ENCODE assay signal across 8 mouse cellular contexts in the genomic region with DNA sequence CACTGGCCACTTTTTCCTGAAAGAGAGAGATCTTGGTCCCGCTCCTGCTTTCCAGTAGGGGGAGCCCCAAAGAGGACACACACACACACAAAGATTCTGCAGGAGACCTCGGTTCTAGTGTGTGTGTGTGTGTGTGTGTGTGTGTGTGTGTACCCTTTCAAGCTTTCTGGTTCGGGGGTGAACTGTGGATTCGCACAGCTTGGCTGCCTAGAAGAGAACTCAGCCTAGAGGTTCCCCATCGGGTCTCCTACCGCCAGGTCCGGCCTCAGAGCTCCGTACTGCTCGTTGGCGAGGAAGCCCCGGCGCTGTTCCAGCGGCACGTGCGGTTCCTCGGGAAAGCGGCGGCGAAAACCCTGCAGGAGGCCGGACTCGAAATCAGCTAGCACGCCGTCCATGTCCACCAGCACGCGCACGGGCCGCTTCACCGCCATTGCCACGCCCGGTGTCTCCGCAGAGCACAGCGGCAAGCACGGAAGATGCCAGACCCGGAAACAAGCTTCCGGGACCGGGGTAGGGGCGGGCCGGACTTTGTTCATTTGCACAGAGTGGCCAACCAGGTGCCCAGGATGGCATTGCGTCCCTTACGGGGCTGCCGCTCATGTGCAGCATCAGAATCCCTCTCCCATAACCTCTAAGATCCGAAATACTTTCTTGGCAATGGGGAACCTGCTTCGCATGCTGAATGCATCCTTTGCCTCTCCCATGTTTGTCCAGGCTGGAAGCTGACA. TPM values are rescaled to one million over a fixed set of nuclear protein-coding genes. Genes with fewer than 3 reads are reported as not detected.
DNase-seq lines count a peak whose midpoint lies in the region; ATAC-seq and TF ChIP-seq lines count a peak whose summit lies in the region.

A gene (minus strand): TSS at position 507 of the 728 bp plus-strand sequence.

- H3K36me3 ChIP-seq in ES-Bruce4 (ENCODE audit: control insufficient read depth, insufficient read depth, low read length, poor library complexity, severe bottlenecking): no peaks in the 10 kb centered on the region
- peaks cover 17% of the 10 kb centered on the region for H3K36me3 ChIP-seq in forebrain, embryonic 13.5 days (ENCODE audit: poor library complexity, severe bottlenecking)
- H3K36me3 ChIP-seq in heart, postnatal 0 days (replicated peaks; ENCODE audit: control insufficient read depth, insufficient read depth, low read length): 0 out of 2 replicates have a peak, but pooled peaks cover 12% of the 10 kb centered on the region
- H3K36me3 ChIP-seq in liver, embryonic 15.5 days (replicated peaks): peaks cover 19% of the 10 kb centered on the region
- H3K36me3 ChIP-seq in neural tube, embryonic 11.5 days (ENCODE audit: control insufficient read depth, insufficient read depth, low read length): no peaks in the 10 kb centered on the region
- no peaks in the 10 kb centered on the region for H3K36me3 ChIP-seq in stomach, embryonic 16.5 days (ENCODE audit: control insufficient read depth, insufficient read depth, low read length)

- peak; percentile 78 for DNase-seq in heart, postnatal 0 days (ENCODE audit: low spot score)
- peak; percentile 80 to 90 for DNase-seq in kidney, postnatal 4 days
- peak; percentile 81 for DNase-seq in neural tube, embryonic 11.5 days (ENCODE audit: low spot score)

- H3K27me3 ChIP-seq in ES-Bruce4 (ENCODE audit: control insufficient read depth, insufficient read depth, low read length, poor library complexity, severe bottlenecking): no peaks in the 10 kb centered on the region
- no peaks in the 10 kb centered on the region for H3K27me3 ChIP-seq in forebrain, embryonic 13.5 days
- H3K27me3 ChIP-seq in heart, postnatal 0 days (ENCODE audit: control insufficient read depth, insufficient read depth, low read length): no peaks in the 10 kb centered on the region
- H3K27me3 ChIP-seq in liver, embryonic 15.5 days: no peaks in the 10 kb centered on the region
- no peaks in the 10 kb centered on the region for H3K27me3 ChIP-seq in neural tube, embryonic 11.5 days (ENCODE audit: control insufficient read depth, insufficient read depth, low read length)
- H3K27me3 ChIP-seq in stomach, embryonic 16.5 days (ENCODE audit: control insufficient read depth, insufficient read depth, low read length): no peaks in the 10 kb centered on the region

- H3K9ac ChIP-seq in ES-Bruce4 (ENCODE audit: low read depth, poor library complexity, severe bottlenecking): peak within 1 kb of the TSS; percentile 73
- peak within 1 kb of the TSS; percentile 78 for H3K9ac ChIP-seq in forebrain, embryonic 13.5 days
- peak within 1 kb of the TSS; percentile 51 for H3K9ac ChIP-seq in heart, postnatal 0 days (replicated peaks; ENCODE audit: low read depth, low read length)
- H3K9ac ChIP-seq in liver, embryonic 15.5 days: peak within 1 kb of the TSS; percentile 74
- peak within 1 kb of the TSS; percentile 67 for H3K9ac ChIP-seq in neural tube, embryonic 11.5 days (ENCODE audit: low read length)
- H3K9ac ChIP-seq in stomach, embryonic 16.5 days (ENCODE audit: low read length): peak within 1 kb of the TSS; percentile 83

- under 1% methylated on average over 43 of the region's 43 CpGs for WGBS in forebrain, embryonic 13.5 days
- WGBS in heart, postnatal 0 days: under 1% methylated on average over 43 of the region's 43 CpGs
- under 1% methylated on average over 43 of the region's 43 CpGs for WGBS in liver, embryonic 15.5 days (ENCODE audit: insufficient replicate concordance)
- under 1% methylated on average over 37 of the region's 43 CpGs for WGBS in neural tube, embryonic 11.5 days
- under 1% methylated on average over 43 of the region's 43 CpGs for WGBS in stomach, embryonic 16.5 days

- H3K4me2 ChIP-seq in forebrain, embryonic 13.5 days: peak within 1 kb of the TSS; percentile 80
- H3K4me2 ChIP-seq in heart, postnatal 0 days (ENCODE audit: low read depth, low read length): peak within 1 kb of the TSS; percentile 73
- H3K4me2 ChIP-seq in liver, embryonic 15.5 days: peak within 1 kb of the TSS; percentile 97
- H3K4me2 ChIP-seq in neural tube, embryonic 11.5 days (ENCODE audit: low read depth): peak within 1 kb of the TSS; percentile 56
- H3K4me2 ChIP-seq in stomach, embryonic 16.5 days (ENCODE audit: low read depth, low read length): peak within 1 kb of the TSS; percentile 90

- H3K9me3 ChIP-seq in ES-Bruce4 (replicated peaks; ENCODE audit: control insufficient read depth, insufficient read depth, low read length, poor library complexity, severe bottlenecking): no peaks in the 10 kb centered on the region
- no peaks in the 10 kb centered on the region for H3K9me3 ChIP-seq in forebrain, embryonic 13.5 days (replicated peaks)
- no peaks in the 10 kb centered on the region for H3K9me3 ChIP-seq in heart, postnatal 0 days (replicated peaks; ENCODE audit: control insufficient read depth, low read length)
- H3K9me3 ChIP-seq in liver, embryonic 15.5 days (replicated peaks): no peaks in the 10 kb centered on the region
- H3K9me3 ChIP-seq in neural tube, embryonic 11.5 days (ENCODE audit: control insufficient read depth, low read length): no peaks in the 10 kb centered on the region
- H3K9me3 ChIP-seq in stomach, embryonic 16.5 days (replicated peaks; ENCODE audit: control insufficient read depth, low read length): no peaks in the 10 kb centered on the region

- no peaks in the 10 kb centered on the region for H3K4me1 ChIP-seq in ES-Bruce4 (ENCODE audit: control insufficient read depth, insufficient read depth, low read length)
- peaks cover 22% of the 10 kb centered on the region for H3K4me1 ChIP-seq in forebrain, embryonic 13.5 days
- H3K4me1 ChIP-seq in heart, postnatal 0 days (ENCODE audit: control insufficient read depth, insufficient read depth): peaks cover 10% of the 10 kb centered on the region; the same call in 1 of the 2 replicates
- H3K4me1 ChIP-seq in liver, embryonic 15.5 days (replicated peaks): peaks cover 28% of the 10 kb centered on the region
- peaks cover 3% of the 10 kb centered on the region for H3K4me1 ChIP-seq in neural tube, embryonic 11.5 days (ENCODE audit: control insufficient read depth, insufficient read depth, low read length)
- peaks cover 18% of the 10 kb centered on the region for H3K4me1 ChIP-seq in stomach, embryonic 16.5 days (ENCODE audit: control insufficient read depth, insufficient read depth, low read length)

- 0 out of 2 replicates have a peak, but pooled peaks have one; percentile 25 for TF ChIP-seq EP300 in ES-Bruce4 (IDR thresholded peaks at IDR 0.05; ENCODE audit: insufficient read depth, low read depth, low read length)
- TF ChIP-seq EP300 in heart, postnatal 0 days (IDR thresholded peaks at IDR 0.05; ENCODE audit: low read depth): no peak

- peak; percentile 40 for TF ChIP-seq CTCF in ES-Bruce4 (IDR thresholded peaks at IDR 0.05; ENCODE audit: low read depth, low read length)
- peak; percentile 70 for TF ChIP-seq CTCF in heart, postnatal 0 days (IDR thresholded peaks at IDR 0.05; ENCODE audit: low read depth)

- no peak for TF ChIP-seq POLR2A in ES-Bruce4 (IDR thresholded peaks at IDR 0.05; ENCODE audit: insufficient read depth, low read length)

- peak; percentile 88 for ATAC-seq in cerebellum, adult (ENCODE audit: insufficient number of reproducible peaks, low FRiP score, low TSS enrichment)
- peak; percentile 88 for ATAC-seq in forebrain, embryonic 13.5 days
- peak; percentile 89 for ATAC-seq in heart, postnatal 0 days (ENCODE audit: insufficient read depth, low read depth)
- peak; percentile 94 for ATAC-seq in liver, embryonic 15.5 days (ENCODE audit: insufficient read depth)
- ATAC-seq in neural tube, embryonic 11.5 days (ENCODE audit: insufficient read depth, low FRiP score, low TSS enrichment): peak; percentile 79
- ATAC-seq in stomach, embryonic 16.5 days (ENCODE audit: insufficient read depth, low FRiP score): peak; percentile 91

- H3K4me3 ChIP-seq in ES-Bruce4 (ENCODE audit: low read depth, low read length): peak within 1 kb of the TSS; percentile 76
- H3K4me3 ChIP-seq in forebrain, embryonic 13.5 days: peak within 1 kb of the TSS; percentile 71
- H3K4me3 ChIP-seq in heart, postnatal 0 days (ENCODE audit: low read depth, low read length): peak within 1 kb of the TSS; percentile 68
- H3K4me3 ChIP-seq in liver, embryonic 15.5 days (replicated peaks): peak within 1 kb of the TSS; percentile 85
- H3K4me3 ChIP-seq in neural tube, embryonic 11.5 days (ENCODE audit: low read depth, low read length): peak within 1 kb of the TSS; percentile 54
- peak within 1 kb of the TSS; percentile 72 for H3K4me3 ChIP-seq in stomach, embryonic 16.5 days (replicated peaks; ENCODE audit: low read length)

- H3K27ac ChIP-seq in ES-Bruce4 (ENCODE audit: insufficient read depth, low read length): no peak within 1 kb of the TSS
- H3K27ac ChIP-seq in forebrain, embryonic 13.5 days: peak within 1 kb of the TSS; percentile 78
- H3K27ac ChIP-seq in heart, postnatal 0 days (ENCODE audit: low read depth): peak within 1 kb of the TSS; percentile 77
- peak within 1 kb of the TSS; percentile 87 for H3K27ac ChIP-seq in liver, embryonic 15.5 days (replicated peaks)
- H3K27ac ChIP-seq in neural tube, embryonic 11.5 days (ENCODE audit: low read depth, low read length): peak within 1 kb of the TSS; percentile 45; the same call in 1 of the 2 replicates
- peak within 1 kb of the TSS; percentile 83 for H3K27ac ChIP-seq in stomach, embryonic 16.5 days (ENCODE audit: low read length)

RNA-seq across cellular contexts. Expression of the gene that starts here (rescaled TPM):
- 42.7 and 43.2 TPM in 2 replicates for polyA plus RNA-seq in ES-Bruce4 (2011; ENCODE audit: insufficient read depth, insufficient read length, low read depth, missing spikeins)
- polyA plus RNA-seq in forebrain, embryonic 13.5 days (2015; fragmentation: Nextera tagmentation; extraction: Ambion mirVana): 87.0 and 91.1 TPM in 2 replicates
- total RNA-seq in heart, postnatal 0 days (2014; rRNA removed; ENCODE audit: low replicate concordance): 24.5 and 28.0 TPM in 2 replicates
- 49.8 and 53.7 TPM in 2 replicates for polyA plus RNA-seq in heart, postnatal 0 days (2015; fragmentation: Nextera tagmentation; extraction: Ambion mirVana)
- polyA plus RNA-seq in liver, embryonic 15.5 days (2015; fragmentation: Nextera tagmentation; extraction: Ambion mirVana): 38.1 and 41.9 TPM in 2 replicates
- 76.0 and 77.0 TPM in 2 replicates for polyA plus RNA-seq in neural tube, embryonic 11.5 days (2014; fragmentation: Nextera tagmentation; extraction: Ambion mirVana)
- 112 and 113 TPM in 2 replicates for polyA plus RNA-seq in stomach, embryonic 16.5 days (2015; fragmentation: Nextera tagmentation; extraction: Ambion mirVana)
